ENCODE assay signal across 9 mouse cellular contexts in the genomic region with DNA sequence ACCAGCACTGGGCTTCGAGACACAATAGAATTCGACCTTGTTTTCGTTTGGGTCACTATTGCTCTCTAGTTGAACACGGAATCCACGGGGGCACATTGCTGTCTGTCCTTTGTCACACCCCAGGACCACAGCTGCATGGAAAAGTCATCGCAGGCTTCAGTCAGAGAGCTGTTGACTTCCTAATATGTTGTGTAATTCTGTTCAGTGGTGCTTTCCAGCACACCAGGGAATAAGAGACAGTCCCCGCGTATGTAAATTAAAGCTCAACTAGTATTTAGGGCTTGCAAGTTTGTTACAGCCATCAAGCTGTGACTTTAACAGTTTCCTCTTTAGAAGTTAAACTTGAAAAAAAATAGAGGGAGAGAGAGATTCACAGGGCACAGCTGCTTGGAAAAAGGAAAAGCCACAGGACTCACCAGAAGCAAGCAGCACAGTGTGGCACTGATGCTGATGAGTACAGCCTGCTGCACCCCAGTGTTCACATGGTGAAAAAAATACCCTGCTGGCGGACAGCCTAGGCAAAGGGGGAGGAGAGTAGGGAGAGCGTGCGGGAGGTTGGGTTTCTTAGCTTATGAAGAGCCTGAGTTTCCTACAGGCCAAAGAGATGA. TPM values are rescaled to one million over a fixed set of nuclear protein-coding genes. Genes with fewer than 3 reads are reported as not detected.
A peak's percentile ranks its signal among the peaks of the same experiment; 100 is the strongest.
DNase-seq lines count a peak whose midpoint lies in the region; ATAC-seq and TF ChIP-seq lines count a peak whose summit lies in the region.
"Had no signal": no experiment of that assay in that cellular context is flagged by ENCODE, and none has a peak within 500 bp of the region (broad histone marks: within the 10 kb centered on the region; RNA-seq: fewer than 3 reads in every experiment).

No protein-coding gene starts in this region.

- peak; percentile 61 for DNase-seq in adrenal gland, adult 2 months
- DNase-seq in adrenal gland, adult 18-20 months (ENCODE audit: low spot score in 2 of 2): no peak
- peak; percentile 92 for DNase-seq in 416B (ENCODE audit: low read depth)
- peak; percentile 79 for DNase-seq in embryonic facial prominence, embryonic 14.5 days (ENCODE audit: low spot score)
- peak; percentile 74 to 83 for DNase-seq in heart, postnatal 10 days
- DNase-seq in left cerebral cortex, adult 18-20 months (ENCODE audit: low spot score in 2 of 2): peak; percentile 84 to 89
- peak; percentile 73 for DNase-seq in lung, postnatal 14 days
- peak; percentile 33 for DNase-seq in stomach, postnatal 0 days (ENCODE audit: low spot score)

- ATAC-seq in embryonic facial prominence, embryonic 14.5 days (ENCODE audit: low read depth): peak; percentile 85; the same call in 1 of the 2 replicates
- peak; percentile 45; the same call in 1 of the 2 replicates for ATAC-seq in stomach, postnatal 0 days (ENCODE audit: low FRiP score, low TSS enrichment)

- peak overlapping the region; percentile 21; the same call in 1 of the 2 replicates for H3K27ac ChIP-seq in embryonic facial prominence, embryonic 14.5 days (replicated peaks; ENCODE audit: low read depth, low read length)
- H3K27ac ChIP-seq in stomach, postnatal 0 days (replicated peaks): no peak overlapping the region
- H3K27ac ChIP-seq: embryonic facial prominence, embryonic 13.5 days had no signal

- H3K4me3 ChIP-seq in embryonic facial prominence, embryonic 14.5 days (ENCODE audit: low read depth, low read length): no peak overlapping the region
- no peak overlapping the region for H3K4me3 ChIP-seq in stomach, postnatal 0 days (ENCODE audit: low read depth, low read length)
- H3K4me3 ChIP-seq: embryonic facial prominence, embryonic 13.5 days had no signal

- H3K4me2 ChIP-seq in embryonic facial prominence, embryonic 14.5 days (ENCODE audit: low read depth, low read length): no peak overlapping the region
- no peak overlapping the region for H3K4me2 ChIP-seq in stomach, postnatal 0 days (replicated peaks; ENCODE audit: low read depth)
- H3K4me2 ChIP-seq: embryonic facial prominence, embryonic 13.5 days had no signal

- intact Hi-C loops in heart, postnatal 10 days (cut with DNase I): loop anchor here (5.0 kb wide), 1 partner anchor 76 kb away; no protein-coding TSS in a partner anchor

- no peak overlapping the region for H3K9ac ChIP-seq in embryonic facial prominence, embryonic 14.5 days (ENCODE audit: low read depth, low read length)
- no peak overlapping the region for H3K9ac ChIP-seq in stomach, postnatal 0 days (ENCODE audit: low read length)
- H3K9ac ChIP-seq: embryonic facial prominence, embryonic 13.5 days had no signal

- no peaks in the 10 kb centered on the region for H3K27me3 ChIP-seq in embryonic facial prominence, embryonic 14.5 days (replicated peaks; ENCODE audit: control insufficient read depth, insufficient read depth, low read length)
- H3K27me3 ChIP-seq in stomach, postnatal 0 days (ENCODE audit: control insufficient read depth, insufficient read depth, low read length): no peaks in the 10 kb centered on the region
- H3K27me3 ChIP-seq: embryonic facial prominence, embryonic 13.5 days had no signal

- H3K4me1 ChIP-seq in embryonic facial prominence, embryonic 14.5 days (ENCODE audit: control insufficient read depth, insufficient read depth, low read length): peaks cover 13% of the 10 kb centered on the region
- no peaks in the 10 kb centered on the region for H3K4me1 ChIP-seq in stomach, postnatal 0 days (replicated peaks; ENCODE audit: control insufficient read depth, insufficient read depth)

- no peaks in the 10 kb centered on the region for H3K36me3 ChIP-seq in embryonic facial prominence, embryonic 14.5 days (ENCODE audit: control insufficient read depth, insufficient read depth, low read length)
- H3K36me3 ChIP-seq in stomach, postnatal 0 days (ENCODE audit: control insufficient read depth, insufficient read depth, low read length): no peaks in the 10 kb centered on the region
- H3K36me3 ChIP-seq: embryonic facial prominence, embryonic 13.5 days had no signal

- TF ChIP-seq CTCF in stomach, postnatal 0 days (IDR thresholded peaks at IDR 0.05; ENCODE audit: low read depth): peak; percentile 25

- no peak for TF ChIP-seq EP300 in stomach, postnatal 0 days (optimal IDR thresholded peaks at IDR 0.05)

- WGBS in embryonic facial prominence, embryonic 14.5 days: 40% methylated on average over 11 of the region's 11 CpGs
- WGBS in stomach, postnatal 0 days: 36% methylated on average over 11 of the region's 11 CpGs

- H3K9me3 ChIP-seq in embryonic facial prominence, embryonic 14.5 days (ENCODE audit: control insufficient read depth, low read length): no peaks in the 10 kb centered on the region
- no peaks in the 10 kb centered on the region for H3K9me3 ChIP-seq in stomach, postnatal 0 days (ENCODE audit: control insufficient read depth, low read length)
- H3K9me3 ChIP-seq: embryonic facial prominence, embryonic 13.5 days had no signal

RNA-seq across cellular contexts. Expression of a gene that starts 3.1 kb away (rescaled TPM):
- under 1 TPM; 0.52 to 0.97 TPM for total RNA-seq in adrenal gland, adult 2 months (2021)
- polyA plus RNA-seq in adrenal gland, adult 2 months (2012; rRNA removed): 0.19 TPM in 1 of 2 replicates, not detected in the other
- total RNA-seq in adrenal gland, adult 18-20 months (2021): under 1 TPM; 0.35 to 0.40 TPM
- polyA plus RNA-seq in embryonic facial prominence, embryonic 14.5 days (2014; fragmentation: Nextera tagmentation; extraction: Ambion mirVana): 0.51 and 0.61 TPM in 2 replicates
- under 1 TPM in 1 of 2 experiments, not detected in 1; 0.20 TPM for total RNA-seq in heart, postnatal 10 days (2021)
- 1 to 10 TPM; 4.6 to 4.7 TPM for total RNA-seq in left cerebral cortex, adult 18-20 months (2021)
- polyA plus RNA-seq in stomach, postnatal 0 days (2015; fragmentation: Nextera tagmentation; extraction: Ambion mirVana): 0.10 TPM in 1 of 2 replicates, not detected in the other

Comparison
In these comparisons a context has a peak if more than half of its experiments do, and no peak if none do; other contexts are left out.
1. DNase-seq: peak in adrenal gland, adult 2 months (single experiment), 416B (single experiment), embryonic facial prominence, embryonic 14.5 days (single experiment), heart, postnatal 10 days (2 of 2), left cerebral cortex, adult 18-20 months (2 of 2), lung, postnatal 14 days (single experiment) and stomach, postnatal 0 days (single experiment); none in adrenal gland, adult 18-20 months (0 of 2).